Mouse (Mus musculus): ENCODE measurements at regions not wholly inside any gene's neighbourhood (a gene's known extent, or its start where the extent isn't known, plus 50 kb on each side); places are given as distances from the start of the nearest gene placed in this dataset.

GRCm38 (mm10) chr8:4052150-4052549, 53.5 kb downstream of the Cd209f start:
- TF ChIP-seq NANOG (IDR thresholded peaks at IDR 0.05; ENCODE audit: borderline replicate concordance, low read length): no peak
- H3K9me3 ChIP-seq (ENCODE audit: low read length): no peaks in the 10 kb centered on the region; the same call in 1 of the 2 replicates
- no peaks in the 10 kb centered on the region for H3K36me3 ChIP-seq (ENCODE audit: insufficient read depth, low read length)
- H3K4me3 ChIP-seq (replicated peaks; ENCODE audit: low read length): no peak overlapping the region
- no peaks in the 10 kb centered on the region for H3K27me3 ChIP-seq (ENCODE audit: insufficient read depth, low read length)
- H3K4me1 ChIP-seq (replicated peaks; ENCODE audit: low read depth, low read length): no peaks in the 10 kb centered on the region

- no peaks in the 10 kb centered on the region for H3K36me3 ChIP-seq (ENCODE audit: insufficient read depth, low read length)
- H3K27me3 ChIP-seq (ENCODE audit: insufficient read depth, low read length): no peaks in the 10 kb centered on the region
- H3K9me3 ChIP-seq (ENCODE audit: low read length): no peaks in the 10 kb centered on the region
- H3K4me1 ChIP-seq (replicated peaks; ENCODE audit: low read depth, low read length): peaks cover 9% of the 10 kb centered on the region
- no peak overlapping the region for H3K4me3 ChIP-seq (replicated peaks; ENCODE audit: low read length)
- TF ChIP-seq NANOG (IDR thresholded peaks at IDR 0.05; ENCODE audit: borderline replicate concordance, low read length): peak; percentile 60; the same call in 1 of the 2 replicates
- TF ChIP-seq CTCF (conservative IDR thresholded peaks at IDR 0.05; ENCODE audit: low read length): no peak
- TF ChIP-seq POU5F1 (IDR thresholded peaks at IDR 0.05; ENCODE audit: borderline replicate concordance, low read length): no peak
These were observed 59.0 kb upstream of the Cd209c start for GRCm38 (mm10) chr8:4013402-4014184.

Measured in E14TG2a.4 (cell line).